Mouse (Mus musculus): ENCODE results near the gene Col27a1.

GRCm38 (mm10) chr4:63194366-63194765 lies 19.4 kb upstream of the Col27a1 start:
- TF ChIP-seq CTCF (IDR thresholded peaks at IDR 0.05; ENCODE audit: low read depth, low read length) (no peak), POLR2A (IDR thresholded peaks at IDR 0.05; ENCODE audit: insufficient read depth, low read length) (no peak), EP300 (IDR thresholded peaks at IDR 0.05; ENCODE audit: insufficient read depth, low read depth, low read length) (no peak)

Data from ES-Bruce4 (cell line).